Mouse (Mus musculus) heart, adult 8-10 months (tissue): ENCODE results near the gene Btnl2. TPM values are rescaled to one million over a fixed set of nuclear protein-coding genes. Genes with fewer than 3 reads are reported as not detected.

ENCODE experiments used
- DNase-seq: peaks from one replicate; pipeline ENCODE4 v3.0.0; 2022; ENCODE audit warnings: low spot score
- total RNA-seq, 4 experiments: library from RNA; stranded (reverse); gene quantifications; 2 replicates each; pipeline ENCODE4 v1.2.4; 2022

The Btnl2 gene
- total RNA-seq, 4 experiments from 2014 or later: 0.16 to 0.68 (median 0.49) TPM

DNA sequence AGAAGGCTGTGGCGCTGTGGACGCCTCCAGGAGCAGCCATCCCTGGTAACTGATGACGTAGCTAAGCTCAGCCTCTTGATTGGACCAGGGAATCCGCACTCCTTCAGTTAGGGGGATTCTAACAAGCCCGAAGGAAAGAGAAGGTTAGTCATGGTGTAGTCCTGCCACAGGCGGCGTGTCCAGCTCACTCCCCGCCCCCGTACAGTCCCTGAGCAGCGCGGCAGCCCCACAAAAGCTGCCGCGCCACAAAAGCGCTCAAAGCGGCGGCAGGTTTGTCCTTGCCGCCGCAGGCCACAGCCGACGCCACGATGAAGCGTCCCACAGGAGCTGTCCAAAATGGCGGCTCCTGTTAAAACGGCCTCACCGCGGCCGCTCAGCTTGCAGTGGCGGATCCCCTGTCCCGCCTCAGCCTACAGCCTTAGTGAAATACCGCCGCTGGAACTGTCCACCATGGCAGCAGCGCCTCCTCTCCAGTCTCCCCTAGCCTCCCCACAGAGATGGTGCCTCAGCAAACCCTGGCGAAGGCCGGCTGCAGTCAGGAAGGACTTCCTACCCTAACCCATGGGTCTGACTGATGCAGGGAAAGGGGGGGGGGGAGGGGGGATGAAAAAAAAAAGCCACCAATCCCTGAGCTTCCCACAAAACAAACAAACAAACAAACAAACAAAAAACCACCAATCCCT lies 44.2 kb downstream of the Btnl2 start, which contains the start of gene BC051142:
Gene BC051142 (plus strand): TSS at position 110 of the 683 bp plus-strand sequence.
- peak; percentile 88 for DNase-seq

DNA sequence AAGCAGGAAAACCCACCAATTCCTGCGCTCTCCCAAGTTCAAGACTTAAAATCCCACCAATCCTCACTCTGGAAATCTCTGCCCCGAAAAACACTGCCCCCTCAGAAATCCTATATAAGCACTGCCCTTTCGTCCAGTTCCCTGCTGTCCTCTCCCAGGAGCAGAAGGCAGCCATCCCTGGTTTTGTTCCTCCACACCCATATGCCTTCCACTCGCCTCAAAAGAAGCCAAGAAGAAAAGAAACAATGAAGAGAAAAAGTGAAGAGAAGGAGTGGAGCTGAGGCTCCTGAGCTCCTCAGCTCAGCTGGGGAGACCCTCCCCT lies 44.7 kb downstream of the Btnl2 start:
- no peak for DNase-seq

- DNase-seq: peak; percentile 42
Measured at GRCm38 (mm10) chr17:34411117-34411516, 56.5 kb downstream of the Btnl2 start.

Other genes starting within 250 kb of the Btnl2 start
- gene H2-DMa, start 235.3 kb upstream of the Btnl2 start, total RNA-seq: 1 to 10 TPM; 2.2 to 3.9 (median 3.7) TPM
- gene Brd2, start 232.2 kb upstream of the Btnl2 start, total RNA-seq: 10 to 100 TPM; 61.0 to 75.7 (median 69.8) TPM
- 1 to 10 TPM in 2 of 4 experiments, under 1 TPM in 2; 0.65 to 1.1 (median 0.97) TPM for gene H2-DMb2, start 211.5 kb upstream of the Btnl2 start, total RNA-seq
- 1 to 10 TPM; 1.8 to 3.0 (median 2.4) TPM for gene H2-DMb1, start 201.8 kb upstream of the Btnl2 start, total RNA-seq
- gene Tap1, start 167.3 kb upstream of the Btnl2 start, total RNA-seq: 1 to 10 TPM; 4.4 to 5.6 (median 4.7) TPM
- gene Psmb9, start 167.1 kb upstream of the Btnl2 start, total RNA-seq: 10 to 100 TPM in 2 of 4 experiments, 1 to 10 TPM in 2; 6.9 to 12.9 (median 8.7) TPM
- gene Psmb8, start 157.1 kb upstream of the Btnl2 start, total RNA-seq: 10 to 100 TPM; 10.7 to 15.1 (median 12.8) TPM
- gene Tap2, start 151.3 kb upstream of the Btnl2 start, total RNA-seq: 10 to 100 TPM; 21.4 to 25.3 (median 24.6) TPM
- gene H2-Ob, start 115.9 kb upstream of the Btnl2 start, total RNA-seq: 1 to 10 TPM in 1 of 4 experiments, under 1 TPM in 3; 0.41 to 1.5 (median 0.51) TPM
- gene H2-Ab1, start 97.1 kb upstream of the Btnl2 start, total RNA-seq: 10 to 100 TPM; 13.2 to 19.1 (median 15.6) TPM
- 10 to 100 TPM; 15.7 to 28.3 (median 26.7) TPM for gene H2-Aa, start 67.0 kb upstream of the Btnl2 start, total RNA-seq
- gene H2-Eb1, start 49.0 kb upstream of the Btnl2 start, total RNA-seq: 10 to 100 TPM; 15.1 to 32.1 (median 26.2) TPM
- gene H2-Eb2, start 29.2 kb upstream of the Btnl2 start, total RNA-seq: not detected
- not detected for gene Btnl1, start 22.3 kb downstream of the Btnl2 start, total RNA-seq
- gene BC051142, start 44.0 kb downstream of the Btnl2 start, total RNA-seq: under 1 TPM in 2 of 4 experiments, not detected in 2; 0.34 to 0.79 TPM
- gene Btnl4, start 122.5 kb downstream of the Btnl2 start, total RNA-seq: not detected
- gene Btnl6, start 162.5 kb downstream of the Btnl2 start, total RNA-seq: not detected
- gene Notch4, start 209.4 kb downstream of the Btnl2 start, total RNA-seq: 10 to 100 TPM; 25.7 to 32.7 (median 28.6) TPM
- 1 to 10 TPM; 2.0 to 4.5 (median 3.1) TPM for gene Gpsm3, start 235.0 kb downstream of the Btnl2 start, total RNA-seq
- 10 to 100 TPM; 16.0 to 20.6 (median 17.6) TPM for gene Pbx2, start 236.4 kb downstream of the Btnl2 start, total RNA-seq
- under 1 TPM in 2 of 4 experiments, not detected in 2; 0.14 to 0.16 TPM for gene Ager, start 243.0 kb downstream of the Btnl2 start, total RNA-seq
- gene Rnf5, start 248.9 kb downstream of the Btnl2 start, total RNA-seq: 10 to 100 TPM; 37.4 to 42.5 (median 39.1) TPM
- gene Agpat1, start 249.4 kb downstream of the Btnl2 start, total RNA-seq: 10 to 100 TPM; 66.5 to 78.4 (median 73.4) TPM